Mouse (Mus musculus) left cerebral cortex, adult 11 months (tissue): Measurements from ENCODE around the gene Zzz3.

Experiments
- DNase-seq: peaks from one replicate; pipeline ENCODE4 v3.0.0; 2022; ENCODE audit warnings: low spot score

Zzz3 gene

DNA sequence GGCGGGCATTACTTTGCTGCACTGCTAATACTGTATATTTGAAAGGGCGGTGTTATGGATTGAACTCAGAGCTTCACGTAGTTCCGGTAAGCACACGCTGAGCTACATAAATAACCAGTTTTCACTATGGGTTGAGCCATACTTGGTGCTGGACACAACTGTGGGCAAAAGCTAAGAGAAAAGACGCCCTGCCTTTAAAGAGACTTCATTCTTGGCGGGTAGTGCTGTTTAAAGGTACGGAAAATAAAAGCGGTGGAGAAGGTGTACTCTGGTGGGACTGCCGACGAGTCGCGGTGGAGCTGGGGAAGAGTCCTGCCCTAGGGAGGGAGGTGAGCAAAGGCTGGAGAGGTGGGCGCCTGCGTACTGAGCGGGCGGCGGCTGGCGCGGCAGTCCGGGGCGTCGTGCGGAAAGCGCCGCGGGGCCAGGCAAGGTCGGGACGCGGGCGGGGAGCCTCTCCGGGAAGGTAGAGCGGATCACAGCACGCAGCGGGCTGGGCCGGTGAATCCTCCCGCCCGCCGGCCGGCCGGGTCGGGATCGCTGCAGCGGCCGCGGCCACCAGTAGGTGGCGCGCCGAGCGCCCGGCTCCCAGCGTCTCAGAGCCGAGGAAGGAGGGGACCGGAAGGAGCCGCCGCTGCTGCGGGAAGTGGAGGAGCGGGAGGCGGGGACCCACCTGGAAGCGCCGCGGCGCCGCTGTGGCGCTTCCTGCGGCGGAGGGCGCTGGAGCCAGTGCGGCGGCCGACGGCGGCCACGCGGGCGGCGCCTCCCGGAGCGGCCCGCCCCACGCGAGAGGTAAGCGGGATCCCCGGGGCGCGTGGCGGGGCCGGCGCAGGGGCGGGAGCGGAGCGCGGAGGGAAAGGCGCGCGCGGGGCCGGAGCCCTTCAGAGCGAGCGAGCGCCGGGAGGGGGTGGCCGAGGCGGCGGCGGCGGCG is at the start of gene Zzz3:
TSS of gene Zzz3 (plus strand) at position 124 of the 928 bp plus-strand sequence.
- peak; percentile 76 for DNase-seq

GRCm38 (mm10) chr3:152345732-152346632 is 49.3 kb upstream of the Zzz3 start, which contains the start of gene Usp33:
Gene Usp33, plus strand, starts transcription at chr3:152346478.
- DNase-seq = peak; percentile 87

DNA sequence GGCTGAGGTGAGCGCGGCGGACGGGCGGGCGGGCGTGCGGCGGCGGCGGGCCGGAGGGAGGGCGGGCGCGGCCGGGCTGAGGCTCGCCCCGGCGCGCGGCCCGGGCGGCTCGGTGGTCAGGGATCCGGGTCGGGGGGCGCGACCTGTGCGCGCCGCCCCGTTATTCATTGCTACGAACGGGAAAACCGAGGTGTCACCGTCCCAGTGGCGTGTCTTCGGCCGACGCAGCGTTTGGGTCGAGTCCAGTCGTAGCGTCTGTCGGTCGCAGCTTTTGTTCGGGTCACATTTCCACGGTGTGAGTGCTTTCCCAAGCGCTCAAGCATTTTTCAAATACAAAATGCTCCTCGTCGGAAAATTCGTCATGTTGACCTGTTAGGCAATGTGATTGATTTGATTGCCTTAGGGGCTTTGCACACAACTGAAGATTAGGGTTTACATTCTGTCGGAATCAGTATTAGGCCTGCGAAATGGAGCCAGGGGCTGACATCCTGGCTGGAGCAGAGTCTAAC is 48.6 kb upstream of the Zzz3 start:
- DNase-seq = no peak

- no peak for DNase-seq
Measured at GRCm38 (mm10) chr3:152347227-152347626, 48.0 kb upstream of the Zzz3 start.

- DNase-seq = no peak
Measured at GRCm38 (mm10) chr3:152348011-152348830, 47.1 kb upstream of the Zzz3 start.

DNA sequence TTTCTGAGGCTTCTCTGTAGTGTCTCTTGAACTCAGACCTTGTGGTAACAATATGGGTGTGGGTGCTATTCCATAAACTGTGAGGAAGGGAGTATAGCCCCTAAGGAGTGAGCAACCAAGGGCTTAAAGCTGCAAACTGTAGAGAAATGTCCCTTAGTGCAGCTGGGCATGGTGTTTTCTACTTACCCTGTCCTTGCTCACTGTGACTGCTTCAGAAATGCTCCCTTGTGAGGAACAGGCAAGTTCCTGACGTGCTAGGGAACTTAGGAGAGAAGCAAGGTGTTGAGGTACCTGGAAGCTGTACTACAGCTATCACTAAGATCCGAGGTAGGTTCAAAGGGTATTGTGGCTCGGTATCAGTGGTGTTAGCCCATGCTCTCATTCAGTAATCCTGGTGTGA is 44.8 kb upstream of the Zzz3 start:
- no peak for DNase-seq

DNA sequence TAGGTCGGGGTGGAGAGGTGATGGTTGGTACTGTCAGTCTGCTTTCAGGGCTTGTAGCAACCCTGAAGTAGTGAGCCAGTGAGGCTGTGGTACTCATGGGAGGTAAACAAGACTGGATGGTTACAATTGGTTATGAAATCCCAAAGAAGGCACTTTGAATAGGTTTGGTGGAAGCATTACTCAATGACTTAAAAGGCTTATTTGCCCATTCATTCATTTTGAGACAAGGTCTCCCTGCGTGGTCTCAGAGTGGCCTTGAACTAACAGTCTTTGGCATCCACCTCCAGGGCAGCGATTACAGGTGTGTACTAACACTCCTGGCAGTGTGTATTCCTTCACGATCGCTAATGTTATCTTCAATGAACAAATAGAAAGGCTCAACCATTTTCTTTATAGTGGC is 44.3 kb upstream of the Zzz3 start:
- no peak for DNase-seq

DNA sequence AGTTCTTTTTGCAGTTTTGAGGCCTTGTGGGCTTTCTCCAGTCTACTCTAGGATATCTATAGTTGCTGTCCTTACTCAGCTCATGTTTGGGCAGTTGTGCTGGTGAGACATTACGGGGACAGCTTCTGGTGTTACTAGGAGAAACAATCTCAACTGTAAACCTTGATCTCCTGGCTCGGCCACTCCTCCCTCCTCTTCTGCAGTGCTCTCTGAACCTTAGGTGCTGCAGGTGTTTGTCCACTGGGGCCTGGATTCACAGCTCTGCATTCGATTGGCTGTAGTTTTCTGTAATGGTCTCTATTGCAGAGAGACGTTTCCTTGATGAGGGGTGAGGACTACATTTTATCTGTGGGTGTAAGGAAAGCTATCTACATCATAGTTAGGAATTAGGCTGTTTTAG is 43.0 kb upstream of the Zzz3 start:
- DNase-seq = no peak

DNA sequence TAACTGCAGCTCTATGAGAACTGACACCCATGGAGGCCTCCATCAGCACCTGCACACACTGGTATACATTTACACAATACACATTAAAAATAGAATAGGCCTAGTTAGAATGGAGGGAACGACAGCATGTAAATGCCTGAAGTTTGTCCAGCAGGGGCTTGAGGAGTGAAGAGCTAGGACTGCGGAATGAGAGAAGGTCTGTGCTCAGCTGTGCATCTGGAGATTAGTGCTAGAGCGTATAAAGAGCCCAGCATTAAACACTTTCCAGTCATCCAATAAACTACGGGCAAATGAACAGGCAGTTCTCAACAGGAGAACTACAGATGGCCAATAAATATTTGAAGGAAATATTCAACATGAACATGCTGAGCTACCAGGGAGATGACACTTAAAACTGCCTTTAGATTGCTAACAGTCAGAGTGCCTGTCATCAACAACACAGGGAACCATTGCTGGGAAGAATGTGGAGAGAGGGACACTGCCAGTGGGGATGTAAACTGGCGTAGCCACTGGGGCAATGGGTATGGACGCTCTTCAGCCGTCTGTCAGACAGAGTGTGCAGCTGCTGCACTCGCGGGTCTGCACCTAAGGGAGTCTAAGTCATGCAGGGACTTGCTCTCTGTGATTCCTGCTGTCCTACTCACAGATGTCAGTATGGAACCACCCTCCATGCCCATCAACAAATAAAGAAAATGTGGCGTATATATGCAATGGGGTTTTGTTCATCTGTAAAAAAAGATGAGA is 41.7 kb upstream of the Zzz3 start:
- no peak for DNase-seq

- no peak for DNase-seq
Measured at GRCm38 (mm10) chr3:152355361-152355760, 39.9 kb upstream of the Zzz3 start.

GRCm38 (mm10) chr3:152356751-152357150 is 38.5 kb upstream of the Zzz3 start:
- no peak for DNase-seq

DNA sequence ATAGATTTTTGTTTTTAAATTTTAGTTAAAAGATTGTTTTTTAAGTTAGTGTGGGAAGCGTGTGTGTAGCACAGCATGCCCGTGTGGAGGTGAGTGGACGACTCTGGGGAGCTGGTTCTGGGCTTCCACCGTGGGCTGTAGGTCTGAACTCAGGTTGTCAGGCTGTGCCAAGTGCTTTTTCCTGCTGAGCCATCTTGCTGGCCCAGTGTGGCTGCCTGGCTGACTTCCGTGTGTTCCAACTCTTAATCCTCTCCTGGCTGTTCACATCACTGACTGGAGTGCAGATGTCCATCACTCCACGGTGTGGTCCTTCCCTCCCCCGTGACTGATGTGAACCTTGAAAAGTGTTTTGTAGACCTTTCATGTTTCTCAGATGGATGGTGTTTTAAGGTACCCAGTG is 36.1 kb upstream of the Zzz3 start:
- no peak for DNase-seq

DNA sequence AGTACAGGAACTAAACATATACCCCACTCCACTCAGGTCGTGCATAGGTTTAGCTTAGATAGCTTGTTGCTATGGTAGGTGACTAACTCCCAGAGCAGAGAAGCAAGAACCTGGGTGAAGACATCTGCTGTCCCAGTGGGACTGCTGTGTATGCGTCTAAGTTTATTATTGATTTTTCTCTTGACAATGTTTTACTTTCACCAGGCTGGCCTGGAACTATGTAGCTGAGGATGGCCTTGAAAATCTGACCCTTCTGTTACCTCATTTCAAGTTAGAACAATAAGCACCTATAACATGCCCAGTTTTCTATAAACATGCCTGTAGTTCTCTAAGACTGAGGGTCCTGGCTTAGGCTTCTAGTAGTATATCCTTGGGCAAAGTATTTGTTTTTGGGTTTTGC is 31.1 kb upstream of the Zzz3 start:
- no peak for DNase-seq

- DNase-seq = no peak
Measured at GRCm38 (mm10) chr3:152376063-152376462, 19.2 kb upstream of the Zzz3 start.

DNA sequence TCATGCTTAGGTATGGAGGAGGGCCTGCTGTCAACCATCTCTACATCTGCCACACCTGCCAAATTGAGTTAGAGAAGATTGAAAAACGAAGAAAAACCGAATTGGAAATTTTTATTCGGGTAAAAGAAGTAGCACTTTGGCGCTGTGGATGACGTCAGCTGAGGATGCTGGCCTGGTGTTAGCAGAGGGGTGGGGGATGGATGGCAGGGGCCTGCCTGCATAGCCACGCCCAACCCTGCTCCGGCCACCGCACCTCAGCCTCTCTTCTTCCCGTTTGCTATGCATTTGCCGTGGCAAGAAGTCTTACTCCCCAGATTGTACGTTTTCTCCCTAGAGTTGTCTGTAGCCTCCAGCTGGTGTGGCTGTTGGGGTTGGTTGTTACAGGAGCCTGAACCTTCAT is 11.2 kb upstream of the Zzz3 start:
- no peak for DNase-seq

DNA sequence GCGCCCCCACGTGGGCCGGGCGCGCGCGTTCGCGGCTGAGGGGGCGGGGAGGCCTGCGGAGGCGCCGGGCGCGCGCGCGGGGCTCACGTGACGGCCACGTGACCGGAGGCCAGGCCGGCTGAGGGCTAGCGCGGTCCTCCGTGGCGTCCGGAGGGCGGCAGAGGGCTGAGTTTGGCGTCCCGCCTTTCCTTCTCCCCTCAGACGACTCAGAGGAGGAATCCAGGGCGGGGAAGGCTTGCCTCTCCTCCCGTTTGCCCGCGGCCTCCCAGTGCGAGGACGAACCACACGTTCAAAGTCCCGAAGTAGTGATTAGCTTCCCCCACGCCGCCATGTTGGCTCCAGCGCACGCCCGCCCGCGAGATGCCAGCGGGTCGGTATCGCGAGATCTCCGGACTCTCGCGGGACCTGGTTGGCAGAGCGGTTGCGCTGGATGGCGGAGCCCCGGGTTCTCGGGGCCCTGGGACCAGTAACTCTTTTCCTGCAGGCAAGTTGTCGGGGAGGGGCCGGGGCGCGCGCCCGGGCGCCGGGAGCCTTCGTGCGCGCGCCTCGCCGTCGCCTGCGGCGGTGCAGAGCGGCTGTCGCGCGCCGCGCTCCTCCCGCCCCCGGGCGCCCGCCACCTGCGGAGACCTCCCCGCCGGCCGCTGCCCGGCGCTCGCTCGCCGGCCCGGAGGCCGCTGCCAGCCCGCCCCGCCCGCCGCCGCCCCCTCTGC is 1.2 kb downstream of the Zzz3 start:
- peak; percentile 94 for DNase-seq

- DNase-seq = peak; percentile 18
Measured at GRCm38 (mm10) chr3:152396988-152397314, 1.7 kb downstream of the Zzz3 start.

DNA sequence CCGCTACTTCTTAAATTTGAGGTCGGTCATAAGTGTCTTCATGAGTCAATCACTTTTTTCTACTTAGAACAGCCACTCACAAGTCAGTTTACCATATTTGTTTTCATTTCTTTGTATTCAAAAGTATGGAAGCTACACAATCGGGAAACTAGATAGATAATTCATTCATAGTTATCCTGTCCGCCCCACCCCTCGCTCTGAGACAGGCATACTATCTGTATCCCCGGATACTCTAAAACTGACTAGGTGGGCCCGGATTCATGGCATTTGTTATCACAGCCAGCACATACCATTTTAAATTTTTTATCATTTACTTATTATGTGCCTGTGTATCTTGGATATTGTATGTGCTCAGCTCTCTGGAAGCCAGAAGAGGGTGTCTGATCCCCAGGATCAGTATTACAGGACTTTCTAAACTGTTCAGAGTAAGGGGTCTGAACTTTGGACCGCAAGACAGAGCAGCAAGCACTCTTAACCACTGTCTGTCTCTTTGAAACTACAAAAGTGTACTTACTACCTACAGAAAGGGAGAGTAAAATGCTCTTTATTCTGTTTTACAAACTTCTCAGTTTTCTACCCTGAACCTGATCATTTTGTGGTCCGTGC is 2.2 kb downstream of the Zzz3 start:
- no peak for DNase-seq

GRCm38 (mm10) chr3:152400441-152400840 is 5.2 kb downstream of the Zzz3 start:
- no peak for DNase-seq

- DNase-seq = no peak
Measured at GRCm38 (mm10) chr3:152400875-152401274, 5.6 kb downstream of the Zzz3 start.
